18 mouse cellular contexts compared by ENCODE assay signal in genomic region chr12:12655611-12656010, GRCm38 (mm10).
A peak's percentile ranks its signal among the peaks of the same experiment; 100 is the strongest.
DNase-seq lines count a peak whose midpoint lies in the region; ATAC-seq lines count a peak whose summit lies in the region.
"Had no signal": no experiment of that assay in that cellular context is flagged by ENCODE, and none has a peak within 500 bp of the region (broad histone marks: within the 10 kb centered on the region; RNA-seq: fewer than 3 reads in every experiment).

No protein-coding gene starts in this region.

- no peaks in the 10 kb centered on the region for H3K27me3 ChIP-seq in midbrain, embryonic 11.5 days (ENCODE audit: control insufficient read depth, insufficient read depth, low read length)
- no peaks in the 10 kb centered on the region for H3K27me3 ChIP-seq in midbrain, embryonic 13.5 days
- H3K27me3 ChIP-seq in embryonic facial prominence, embryonic 11.5 days (ENCODE audit: control insufficient read depth, insufficient read depth, low read length) = no peaks in the 10 kb centered on the region
- no peaks in the 10 kb centered on the region for H3K27me3 ChIP-seq in limb, embryonic 10.5 days (ENCODE audit: low read depth, poor library complexity, severe bottlenecking)
- no peaks in the 10 kb centered on the region for H3K27me3 ChIP-seq in intestine, embryonic 16.5 days (replicated peaks; ENCODE audit: control insufficient read depth, insufficient read depth, low read length)
- H3K27me3 ChIP-seq: heart, embryonic 15.5 days had no signal

- no peak overlapping the region for H3K4me3 ChIP-seq in midbrain, embryonic 11.5 days (ENCODE audit: low read depth, low read length)
- H3K4me3 ChIP-seq in midbrain, embryonic 13.5 days (replicated peaks) = no peak overlapping the region
- H3K4me3 ChIP-seq in embryonic facial prominence, embryonic 11.5 days (ENCODE audit: low read depth, low read length) = no peak overlapping the region
- H3K4me3 ChIP-seq in limb, embryonic 10.5 days = no peak overlapping the region
- H3K4me3 ChIP-seq in intestine, embryonic 16.5 days (ENCODE audit: low read length) = no peak overlapping the region
- H3K4me3 ChIP-seq: heart, embryonic 15.5 days had no signal

- peaks cover 14% of the 10 kb centered on the region for H3K4me1 ChIP-seq in midbrain, embryonic 11.5 days (ENCODE audit: control insufficient read depth, insufficient read depth, low read length)
- peaks cover 6% of the 10 kb centered on the region for H3K4me1 ChIP-seq in midbrain, embryonic 13.5 days (replicated peaks)
- H3K4me1 ChIP-seq in embryonic facial prominence, embryonic 11.5 days (ENCODE audit: control insufficient read depth, insufficient read depth, low read length) = peaks cover 2% of the 10 kb centered on the region; the same call in 1 of the 2 replicates
- H3K4me1 ChIP-seq in limb, embryonic 10.5 days = peaks cover 23% of the 10 kb centered on the region
- H3K4me1 ChIP-seq in intestine, embryonic 16.5 days (ENCODE audit: control insufficient read depth, insufficient read depth, low read length) = no peaks in the 10 kb centered on the region
- H3K4me1 ChIP-seq: heart, embryonic 15.5 days had no signal

- H3K9me3 ChIP-seq in midbrain, embryonic 11.5 days (ENCODE audit: control insufficient read depth, low read length) = peaks cover 3% of the 10 kb centered on the region; the same call in 1 of the 2 replicates
- H3K9me3 ChIP-seq in midbrain, embryonic 13.5 days = peaks cover 5% of the 10 kb centered on the region; the same call in 1 of the 2 replicates
- no peaks in the 10 kb centered on the region; the same call in 1 of the 2 replicates for H3K9me3 ChIP-seq in embryonic facial prominence, embryonic 11.5 days (replicated peaks; ENCODE audit: control insufficient read depth, low read length)
- H3K9me3 ChIP-seq in limb, embryonic 10.5 days (replicated peaks) = no peaks in the 10 kb centered on the region
- no peaks in the 10 kb centered on the region for H3K9me3 ChIP-seq in intestine, embryonic 16.5 days (ENCODE audit: control insufficient read depth, low read length)
- H3K9me3 ChIP-seq: heart, embryonic 15.5 days had no signal

- WGBS in midbrain, embryonic 11.5 days = 88% methylated on average over 8 of the region's 8 CpGs
- WGBS in midbrain, embryonic 13.5 days = 89% methylated on average over 8 of the region's 8 CpGs
- 33% methylated on average over 8 of the region's 8 CpGs for WGBS in embryonic facial prominence, embryonic 11.5 days
- 44% methylated on average over 8 of the region's 8 CpGs for WGBS in limb, embryonic 10.5 days
- 80% methylated on average over 8 of the region's 8 CpGs for WGBS in intestine, embryonic 16.5 days

- no peaks in the 10 kb centered on the region for H3K36me3 ChIP-seq in midbrain, embryonic 11.5 days (ENCODE audit: control insufficient read depth, insufficient read depth, low read length)
- H3K36me3 ChIP-seq in midbrain, embryonic 13.5 days = no peaks in the 10 kb centered on the region
- H3K36me3 ChIP-seq in embryonic facial prominence, embryonic 11.5 days (replicated peaks; ENCODE audit: control insufficient read depth, insufficient read depth, low read depth, low read length) = no peaks in the 10 kb centered on the region
- no peaks in the 10 kb centered on the region for H3K36me3 ChIP-seq in limb, embryonic 10.5 days
- no peaks in the 10 kb centered on the region for H3K36me3 ChIP-seq in intestine, embryonic 16.5 days (ENCODE audit: control insufficient read depth, insufficient read depth, low read length)
- H3K36me3 ChIP-seq: heart, embryonic 15.5 days had no signal

- H3K9ac ChIP-seq in midbrain, embryonic 11.5 days (ENCODE audit: low read length) = no peak overlapping the region
- no peak overlapping the region for H3K9ac ChIP-seq in midbrain, embryonic 13.5 days (replicated peaks)
- H3K9ac ChIP-seq in embryonic facial prominence, embryonic 11.5 days (replicated peaks; ENCODE audit: low read length) = no peak overlapping the region
- no peak overlapping the region for H3K9ac ChIP-seq in intestine, embryonic 16.5 days (ENCODE audit: low read depth, low read length)
- H3K9ac ChIP-seq: heart, embryonic 15.5 days had no signal

- no peak for ATAC-seq in midbrain, embryonic 11.5 days (ENCODE audit: low FRiP score)
- no peak for ATAC-seq in midbrain, embryonic 13.5 days
- peak; percentile 57; the same call in 1 of the 2 replicates for ATAC-seq in embryonic facial prominence, embryonic 11.5 days (replicated peaks; ENCODE audit: insufficient number of reproducible peaks, low FRiP score, low TSS enrichment, low read depth)
- ATAC-seq in activated CD4-positive, CD25-positive, alpha-beta regulatory T cell, adult 4 months = no peak
- ATAC-seq in intestine, embryonic 16.5 days = no peak
- ATAC-seq: forebrain, embryonic 14.5 days; hindbrain, embryonic 16.5 days had no signal

- DNase-seq in midbrain, embryonic 11.5 days (ENCODE audit: low spot score, missing footprints) = peak; percentile 74
- DNase-seq in embryonic facial prominence, embryonic 11.5 days (ENCODE audit: low spot score) = peak; percentile 91
- DNase-seq in limb, embryonic 10.5 days (ENCODE audit: low spot score) = peak; percentile 44
- DNase-seq: adrenal gland, adult 8-10 months; adrenal gland, postnatal 36 days; cerebellum, adult 2 months; cerebellum, postnatal 10 days; gastrocnemius, postnatal 10 days; heart, adult 18-20 months; heart, postnatal 14 days; kidney, adult 18-20 months had no signal

- H3K27ac ChIP-seq in midbrain, embryonic 11.5 days (ENCODE audit: low read depth, low read length) = no peak overlapping the region
- H3K27ac ChIP-seq in midbrain, embryonic 13.5 days = no peak overlapping the region
- no peak overlapping the region; the same call in 1 of the 2 replicates for H3K27ac ChIP-seq in embryonic facial prominence, embryonic 11.5 days (replicated peaks; ENCODE audit: low read depth, low read length)
- peak overlapping the region; percentile 56 for H3K27ac ChIP-seq in limb, embryonic 10.5 days
- H3K27ac ChIP-seq in intestine, embryonic 16.5 days (ENCODE audit: low read length) = no peak overlapping the region
- H3K27ac ChIP-seq: heart, embryonic 15.5 days had no signal

- no peak overlapping the region for H3K4me2 ChIP-seq in midbrain, embryonic 11.5 days
- no peak overlapping the region for H3K4me2 ChIP-seq in midbrain, embryonic 13.5 days (replicated peaks)
- no peak overlapping the region for H3K4me2 ChIP-seq in embryonic facial prominence, embryonic 11.5 days (ENCODE audit: low read depth, low read length)
- H3K4me2 ChIP-seq in intestine, embryonic 16.5 days (ENCODE audit: low read depth, low read length) = no peak overlapping the region
- H3K4me2 ChIP-seq: heart, embryonic 11.5 days; heart, embryonic 15.5 days had no signal
